Comparison of ENCODE assay signal across 21 mouse cellular contexts in genomic region chr8:46588663-46589062, GRCm38 (mm10). TPM values are rescaled to one million over a fixed set of nuclear protein-coding genes. Genes with fewer than 3 reads are reported as not detected.
A peak's percentile ranks its signal among the peaks of the same experiment; 100 is the strongest.
DNase-seq lines count a peak whose midpoint lies in the region; ATAC-seq and TF ChIP-seq lines count a peak whose summit lies in the region.
"Had no signal": no experiment of that assay in that cellular context is flagged by ENCODE, and none has a peak within 500 bp of the region (broad histone marks: within the 10 kb centered on the region; RNA-seq: fewer than 3 reads in every experiment).

No protein-coding gene starts in this region.

- H3K9ac ChIP-seq in liver, embryonic 11.5 days (ENCODE audit: low read depth, low read length) = no peak overlapping the region
- no peak overlapping the region for H3K9ac ChIP-seq in liver, embryonic 15.5 days
- H3K9ac ChIP-seq in heart, embryonic 11.5 days (ENCODE audit: low read depth, low read length) = no peak overlapping the region
- H3K9ac ChIP-seq: embryonic facial prominence, embryonic 12.5 days; forebrain, embryonic 15.5 days; hindbrain, embryonic 12.5 days had no signal

- no peaks in the 10 kb centered on the region for H3K27me3 ChIP-seq in liver, embryonic 11.5 days (replicated peaks; ENCODE audit: control insufficient read depth, insufficient read depth, low read length)
- H3K27me3 ChIP-seq in liver, embryonic 15.5 days = no peaks in the 10 kb centered on the region
- no peaks in the 10 kb centered on the region for H3K27me3 ChIP-seq in heart, embryonic 11.5 days (ENCODE audit: control insufficient read depth, insufficient read depth, low read length)
- H3K27me3 ChIP-seq: embryonic facial prominence, embryonic 12.5 days; forebrain, embryonic 15.5 days; hindbrain, embryonic 12.5 days had no signal

- no peak for TF ChIP-seq CTCF in lung, adult 2 months (IDR thresholded peaks at IDR 0.05; ENCODE audit: insufficient read depth, low read length)

- DNase-seq in c-Kit-positive CD71-positive TER-119-positive erythroid progenitor cells, embryonic 14.5 days (ENCODE audit: low spot score) = peak; percentile 34
- no peak for DNase-seq in liver, embryonic 11.5 days (ENCODE audit: low spot score)
- no peak for DNase-seq in thymus, postnatal 4 days
- DNase-seq in lung, adult 2 months = no peak
- DNase-seq: adrenal gland, adult 2 months; adrenal gland, postnatal 25 days; cerebellum, adult 11 months; cerebellum, adult 8-10 months; cerebellum, postnatal 14 days; gastrocnemius, postnatal 10 days; heart, adult 2 months; heart, postnatal 10 days; heart, postnatal 4 days had no signal

- ATAC-seq in liver, embryonic 11.5 days (replicated peaks; ENCODE audit: low FRiP score) = peak; percentile 75
- peak; percentile 58 for ATAC-seq in liver, embryonic 15.5 days (ENCODE audit: insufficient read depth)
- ATAC-seq in megakaryocyte-erythroid progenitor cell, adult 5-6 weeks (replicated peaks; ENCODE audit: low FRiP score, low TSS enrichment, poor library complexity, severe bottlenecking) = peak; percentile 64
- no peak for ATAC-seq in heart, embryonic 11.5 days (replicated peaks; ENCODE audit: insufficient number of reproducible peaks, low FRiP score, low TSS enrichment)
- ATAC-seq: activated CD4-positive, CD25-positive, alpha-beta regulatory T cell, adult 4 months; forebrain, embryonic 15.5 days; intestine, embryonic 16.5 days had no signal

- H3K4me1 ChIP-seq in liver, embryonic 11.5 days (replicated peaks; ENCODE audit: control insufficient read depth, insufficient read depth, low read length) = peaks cover 20% of the 10 kb centered on the region
- peaks cover 36% of the 10 kb centered on the region for H3K4me1 ChIP-seq in liver, embryonic 15.5 days (replicated peaks)
- H3K4me1 ChIP-seq in heart, embryonic 11.5 days (ENCODE audit: control insufficient read depth, insufficient read depth, low read length) = peaks cover 4% of the 10 kb centered on the region; the same call in 1 of the 2 replicates
- H3K4me1 ChIP-seq in lung, adult 2 months (ENCODE audit: control insufficient read depth, insufficient read depth, low read length) = no peaks in the 10 kb centered on the region
- H3K4me1 ChIP-seq: embryonic facial prominence, embryonic 12.5 days; hindbrain, embryonic 12.5 days had no signal

- no peaks in the 10 kb centered on the region for H3K9me3 ChIP-seq in liver, embryonic 11.5 days (ENCODE audit: control insufficient read depth, low read length)
- H3K9me3 ChIP-seq in liver, embryonic 15.5 days (replicated peaks) = no peaks in the 10 kb centered on the region
- no peaks in the 10 kb centered on the region for H3K9me3 ChIP-seq in heart, embryonic 11.5 days (replicated peaks; ENCODE audit: control insufficient read depth, low read length)
- H3K9me3 ChIP-seq: embryonic facial prominence, embryonic 12.5 days; forebrain, embryonic 15.5 days; hindbrain, embryonic 12.5 days had no signal

- H3K27ac ChIP-seq in liver, embryonic 11.5 days (ENCODE audit: low read depth, low read length) = no peak overlapping the region; the same call in 1 of the 2 replicates
- no peak overlapping the region for H3K27ac ChIP-seq in liver, embryonic 15.5 days (replicated peaks)
- H3K27ac ChIP-seq in heart, embryonic 11.5 days (ENCODE audit: low read depth, low read length) = no peak overlapping the region
- H3K27ac ChIP-seq: embryonic facial prominence, embryonic 12.5 days; forebrain, embryonic 15.5 days; heart, adult 2 months; hindbrain, embryonic 12.5 days had no signal

- H3K4me3 ChIP-seq in liver, embryonic 11.5 days (ENCODE audit: low read depth, low read length) = no peak overlapping the region
- H3K4me3 ChIP-seq in liver, embryonic 15.5 days (replicated peaks) = no peak overlapping the region
- H3K4me3 ChIP-seq in heart, embryonic 11.5 days (ENCODE audit: low read depth, low read length) = no peak overlapping the region
- no peak overlapping the region for H3K4me3 ChIP-seq in lung, adult 2 months (replicated peaks; ENCODE audit: extremely low read depth, low read depth, low read length)
- H3K4me3 ChIP-seq: embryonic facial prominence, embryonic 12.5 days; forebrain, embryonic 15.5 days; heart, adult 2 months; hindbrain, embryonic 12.5 days had no signal

- no peak overlapping the region for H3K4me2 ChIP-seq in liver, embryonic 11.5 days
- no peak overlapping the region for H3K4me2 ChIP-seq in liver, embryonic 15.5 days
- H3K4me2 ChIP-seq in heart, embryonic 11.5 days = no peak overlapping the region
- H3K4me2 ChIP-seq: embryonic facial prominence, embryonic 12.5 days; forebrain, embryonic 15.5 days; hindbrain, embryonic 12.5 days had no signal

- WGBS in liver, embryonic 11.5 days = 76% methylated on average over 2 of the region's 2 CpGs
- WGBS in liver, embryonic 15.5 days (ENCODE audit: insufficient replicate concordance) = 48% methylated on average over 2 of the region's 2 CpGs
- 92% methylated on average over 2 of the region's 2 CpGs for WGBS in heart, embryonic 11.5 days (ENCODE audit: insufficient replicate concordance)
- 85% methylated on average over 2 of the region's 2 CpGs for WGBS in lung, adult 2 months

- no peaks in the 10 kb centered on the region; the same call in 1 of the 2 replicates for H3K36me3 ChIP-seq in liver, embryonic 11.5 days (ENCODE audit: control insufficient read depth, insufficient read depth, low read length)
- peaks cover 34% of the 10 kb centered on the region for H3K36me3 ChIP-seq in liver, embryonic 15.5 days (replicated peaks)
- H3K36me3 ChIP-seq in heart, embryonic 11.5 days (ENCODE audit: control insufficient read depth, insufficient read depth, low read length) = no peaks in the 10 kb centered on the region
- H3K36me3 ChIP-seq: embryonic facial prominence, embryonic 12.5 days; forebrain, embryonic 15.5 days had no signal

- TF ChIP-seq POLR2A in lung, adult 2 months (IDR thresholded peaks at IDR 0.05; ENCODE audit: borderline replicate concordance, extremely low read depth, low read depth, low read length) = no peak

RNA-seq across cellular contexts. Expression of gene Primpol, which starts 28.3 kb away (rescaled TPM):
- 16.4 and 18.5 TPM in 2 replicates for polyA plus RNA-seq in liver, embryonic 11.5 days (2014; fragmentation: Nextera tagmentation; extraction: Ambion mirVana)
- polyA plus RNA-seq in liver, embryonic 15.5 days (2015; fragmentation: Nextera tagmentation; extraction: Ambion mirVana) = 7.0 and 9.0 TPM in 2 replicates
- total RNA-seq in megakaryocyte-erythroid progenitor cell, adult 5-6 weeks (2014; fragmentation: Nextera tagmentation) = 18.6 and 22.4 TPM in 2 replicates
- 10.9 and 16.6 TPM in 2 replicates for total RNA-seq in megakaryocyte-erythroid progenitor cell, adult 5-6 weeks (2017)
- 9.7 and 10.8 TPM in 2 replicates for polyA plus RNA-seq in heart, embryonic 11.5 days (2014; fragmentation: Nextera tagmentation; extraction: Ambion mirVana)
- polyA plus RNA-seq in lung, adult 2 months (2012; rRNA removed) = 0.81 and 1.8 TPM in 2 replicates

RNA-seq across cellular contexts. Expression of gene Casp3, which starts 28.4 kb away (rescaled TPM):
- 155 and 175 TPM in 2 replicates for polyA plus RNA-seq in liver, embryonic 11.5 days (2014; fragmentation: Nextera tagmentation; extraction: Ambion mirVana)
- 43.7 and 47.6 TPM in 2 replicates for polyA plus RNA-seq in liver, embryonic 15.5 days (2015; fragmentation: Nextera tagmentation; extraction: Ambion mirVana)
- total RNA-seq in megakaryocyte-erythroid progenitor cell, adult 5-6 weeks (2014; fragmentation: Nextera tagmentation) = 281 and 287 TPM in 2 replicates
- 487 and 511 TPM in 2 replicates for total RNA-seq in megakaryocyte-erythroid progenitor cell, adult 5-6 weeks (2017)
- polyA plus RNA-seq in heart, embryonic 11.5 days (2014; fragmentation: Nextera tagmentation; extraction: Ambion mirVana) = 49.2 and 59.2 TPM in 2 replicates
- 2.6 and 5.4 TPM in 2 replicates for polyA plus RNA-seq in lung, adult 2 months (2012; rRNA removed)

RNA-seq across cellular contexts. Expression of gene Cenpu, which starts 36.8 kb away (rescaled TPM):
- 22.0 and 29.8 TPM in 2 replicates for polyA plus RNA-seq in liver, embryonic 11.5 days (2014; fragmentation: Nextera tagmentation; extraction: Ambion mirVana)
- polyA plus RNA-seq in liver, embryonic 15.5 days (2015; fragmentation: Nextera tagmentation; extraction: Ambion mirVana) = 13.9 and 14.7 TPM in 2 replicates
- total RNA-seq in megakaryocyte-erythroid progenitor cell, adult 5-6 weeks (2014; fragmentation: Nextera tagmentation) = 43.9 and 56.0 TPM in 2 replicates
- total RNA-seq in megakaryocyte-erythroid progenitor cell, adult 5-6 weeks (2017) = 94.8 and 107 TPM in 2 replicates
- polyA plus RNA-seq in heart, embryonic 11.5 days (2014; fragmentation: Nextera tagmentation; extraction: Ambion mirVana) = 14.9 and 18.4 TPM in 2 replicates
- polyA plus RNA-seq in lung, adult 2 months (2012; rRNA removed) = 0.84 and 1.3 TPM in 2 replicates
